Mouse (Mus musculus) frontal cortex, postnatal 36 days (tissue): Measurements from ENCODE around the gene Ms4a14.
"Not testable (repeated sequence)": the region's sequence is repeated elsewhere in the genome, so short reads cannot be mapped to it uniquely, and the experiment has no call there.

ENCODE experiments used
- DNase-seq, 2 experiments: peaks; one replicate each; pipeline ENCODE4 v3.0.0; 2022; ENCODE audit warnings: low spot score in 2 of 2

The Ms4a14 gene

DNA sequence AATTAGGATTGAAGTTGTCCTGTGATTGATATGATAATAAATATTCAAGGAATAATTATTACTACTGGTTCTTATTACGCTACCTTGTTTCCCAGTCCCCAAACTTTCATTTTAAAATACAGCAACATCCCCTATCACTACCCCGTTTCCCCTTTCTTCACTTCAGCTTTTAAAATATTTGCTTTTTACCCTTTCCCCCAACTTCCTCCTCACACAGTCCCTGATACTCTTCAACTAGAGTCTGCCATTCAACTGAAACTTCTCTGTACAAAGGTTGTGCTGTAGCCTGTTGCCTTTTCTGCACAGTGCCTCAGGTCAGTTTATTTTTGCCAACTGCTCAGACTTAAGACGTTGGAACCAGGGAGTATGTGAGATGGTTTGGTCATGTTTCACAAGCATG is 50.7 kb downstream of the Ms4a14 start:
- no peak for DNase-seq

DNA sequence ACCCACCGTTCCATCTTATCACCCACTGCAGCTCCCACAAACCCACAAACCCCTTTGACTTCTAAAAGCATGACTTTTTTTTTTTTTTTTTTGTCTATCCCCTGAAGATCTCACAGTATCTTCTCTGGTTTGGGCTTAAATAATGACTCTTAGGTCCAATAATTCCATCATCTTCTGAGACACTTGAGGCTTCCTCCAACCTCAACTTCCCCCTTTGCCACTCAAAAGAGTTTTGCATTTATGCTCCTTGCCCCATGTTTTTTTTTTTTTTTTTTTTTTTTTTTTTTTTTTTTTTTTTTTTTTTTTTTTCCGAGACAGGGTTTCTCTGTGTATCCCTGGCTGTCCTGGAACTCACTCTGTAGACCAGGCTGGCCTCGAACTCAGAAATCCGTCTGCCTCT is 51.3 kb downstream of the Ms4a14 start:
- DNase-seq, result not testable (repeated sequence)

GRCm38 (mm10) chr19:11261522-11261921 is 52.7 kb downstream of the Ms4a14 start:
- no peak for DNase-seq
